Mouse (Mus musculus) CH12.LX (cell line): ENCODE data around the gene 4930564D02Rik.

Experiments
- CHD2 ChIP-seq: IDR thresholded peaks from 2 replicates; pipeline ENCODE4 v1.6.1; 2011; ENCODE audit warnings: low read length, improper control_type of control experiment
- CTCF ChIP-seq, 2 experiments: IDR thresholded peaks in 1 of 2; conservative IDR thresholded peaks in 1 of 2; 2 replicates each; pipeline ENCODE4 v1.5.1; 2011 to 2012; ENCODE audit warnings: low read depth in 2 of 2, low read length in 2 of 2, improper control_type of control experiment in 1 of 2, inconsistent platforms in 1 of 2, mild to moderate bottlenecking in 1 of 2, moderate library complexity in 1 of 2
- EP300 ChIP-seq: IDR thresholded peaks from 2 replicates; pipeline ENCODE4 v1.6.1; 2011; ENCODE audit warnings: low read length, improper control_type of control experiment
- HCFC1 ChIP-seq: IDR thresholded peaks from 2 replicates; pipeline ENCODE4 v1.6.1; 2012; ENCODE audit warnings: low read depth, mild to moderate bottlenecking, inconsistent platforms, low read length, improper control_type of control experiment
- KAT2A ChIP-seq: IDR thresholded peaks from 2 replicates; pipeline ENCODE4 v1.6.1; 2012; ENCODE audit warnings: low read length, improper control_type of control experiment, inconsistent platforms; ENCODE audit not compliant: insufficient replicate concordance
- MAX ChIP-seq: IDR thresholded peaks from 2 replicates; pipeline ENCODE4 v1.6.1; 2011; ENCODE audit warnings: low read length, improper control_type of control experiment
- MXI1 ChIP-seq: IDR thresholded peaks from 2 replicates; pipeline ENCODE4 v1.6.1; 2011; ENCODE audit warnings: mild to moderate bottlenecking, low read depth, low read length, improper control_type of control experiment
- POLR2A ChIP-seq: IDR thresholded peaks from 2 replicates; pipeline ENCODE4 v1.6.1; 2011; ENCODE audit warnings: low read depth, mild to moderate bottlenecking, improper control_type of control experiment, low read length
- TBP ChIP-seq: conservative IDR thresholded peaks from 2 replicates; pipeline ENCODE4 v1.6.1; 2011; ENCODE audit warnings: low read depth, low read length, improper control_type of control experiment
- ZKSCAN1 ChIP-seq: IDR thresholded peaks from 2 replicates; pipeline ENCODE4 v1.6.1; 2012; ENCODE audit warnings: low read depth, inconsistent platforms, low read length, improper control_type of control experiment, borderline replicate concordance

- TF ChIP-seq MXI1 (no peak), POLR2A (no peak), CTCF (conservative IDR thresholded peaks at IDR 0.05 in 1 of 2, IDR thresholded peaks at IDR 0.05 in 1 of 2; ENCODE audit: low read depth in 2 of 2, low read length in 2 of 2) (no peak), CHD2 (no peak), HCFC1 (no peak), EP300 (no peak), KAT2A (no peak), MAX (no peak), TBP (no peak), ZKSCAN1 (no peak)
Measured at GRCm38 (mm10) chr3:105070553-105070952, 3.9 kb downstream of the 4930564D02Rik start.
